Mouse (Mus musculus) gastrocnemius, postnatal 4 days (tissue): ENCODE measurements around the gene B3gat3. TPM values are rescaled to one million over a fixed set of nuclear protein-coding genes. Genes with fewer than 3 reads are reported as not detected.

Experiments
- DNase-seq, 2 experiments: peaks; one replicate each; pipeline ENCODE4 v3.0.0; 2021 to 2022; ENCODE audit warnings: low spot score in 2 of 2, mixed read lengths in 2 of 2
- total RNA-seq, 2 experiments: library from RNA; stranded (reverse); gene quantifications; 2 replicates each; pipeline ENCODE4 v1.2.3; 2021

B3gat3 gene
- total RNA-seq, 2 experiments from 2014 or later, result 29.6 to 31.6 TPM

DNA sequence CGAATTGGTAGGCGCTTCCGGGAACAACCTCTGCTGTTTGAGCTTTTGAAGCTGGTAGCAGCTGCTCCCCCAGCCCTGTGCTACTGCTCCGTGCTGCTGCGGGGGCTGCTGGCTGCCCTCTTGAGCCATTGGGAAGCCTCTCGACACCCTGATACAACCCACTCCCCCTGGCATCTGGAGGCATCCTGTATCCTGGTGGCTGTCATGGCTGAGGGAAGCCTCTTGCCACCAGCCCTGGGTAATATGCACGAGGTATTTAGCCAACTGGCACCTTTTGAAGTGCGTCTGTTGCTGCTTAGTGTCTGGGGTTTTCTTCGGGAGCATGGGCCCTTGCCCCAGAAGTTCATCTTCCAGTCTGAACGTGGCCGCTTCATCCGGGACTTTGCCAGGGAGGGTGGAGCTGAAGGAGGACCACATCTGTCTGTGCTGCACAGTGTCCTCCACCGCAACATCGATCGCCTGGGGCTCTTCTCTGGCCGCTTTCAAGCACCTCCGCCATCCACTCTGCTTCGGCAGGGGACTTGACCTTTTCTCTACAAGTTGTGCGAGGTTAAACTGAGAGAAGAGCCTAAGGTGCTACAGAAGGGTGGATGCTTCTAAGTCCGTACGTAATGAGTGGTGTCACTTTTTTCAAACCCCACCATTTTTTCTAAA lies 22.8 kb upstream of the B3gat3 start:
- peak in 1 of 2 experiments; percentile 68 for DNase-seq

- DNase-seq, result peak; percentile 88 to 95
These were observed 22.2 kb upstream of the B3gat3 start, which contains the start of gene Ganab for GRCm38 (mm10) chr19:8897865-8898495. Gene Ganab, plus strand, starts transcription at chr19:8898071.

DNA sequence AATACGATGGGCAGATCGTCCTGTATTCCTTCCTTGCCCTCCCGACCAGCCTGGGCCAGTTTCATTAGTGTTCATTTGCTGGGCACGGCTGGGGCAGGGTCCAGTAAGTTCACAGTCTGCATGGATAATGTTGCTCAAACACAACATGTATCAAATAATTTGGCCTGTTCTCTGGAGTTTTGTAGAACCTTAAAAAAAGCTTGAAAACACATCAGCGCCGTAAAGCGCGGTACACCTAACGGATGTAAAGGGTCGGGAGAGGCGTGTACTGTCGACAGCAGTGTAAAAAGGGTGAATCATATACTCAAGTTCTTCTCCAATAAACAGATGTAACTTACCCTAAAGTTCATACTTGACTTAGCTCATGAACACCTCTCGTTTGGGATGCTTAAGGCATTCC lies 21.6 kb upstream of the B3gat3 start:
- no peak for DNase-seq

DNA sequence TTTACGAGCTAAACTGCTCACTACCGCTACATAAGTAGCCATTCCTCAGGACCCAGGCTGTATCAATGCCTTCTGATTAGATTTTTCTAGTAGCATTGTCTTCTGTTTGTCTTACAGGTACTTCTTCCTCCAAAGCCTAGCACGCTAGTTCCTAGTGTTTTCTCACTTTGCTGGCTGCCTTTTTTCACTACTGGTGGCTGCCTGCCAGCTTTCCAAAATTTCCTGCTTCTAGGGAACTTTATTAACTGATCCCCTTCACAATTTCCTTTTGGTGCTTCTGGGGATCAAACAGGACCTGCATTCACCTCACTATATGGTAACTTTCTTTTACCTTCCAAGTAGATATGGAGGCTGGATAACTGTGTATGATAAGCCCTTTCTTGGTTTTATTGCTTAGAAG lies 21.1 kb upstream of the B3gat3 start:
- no peak for DNase-seq

DNA sequence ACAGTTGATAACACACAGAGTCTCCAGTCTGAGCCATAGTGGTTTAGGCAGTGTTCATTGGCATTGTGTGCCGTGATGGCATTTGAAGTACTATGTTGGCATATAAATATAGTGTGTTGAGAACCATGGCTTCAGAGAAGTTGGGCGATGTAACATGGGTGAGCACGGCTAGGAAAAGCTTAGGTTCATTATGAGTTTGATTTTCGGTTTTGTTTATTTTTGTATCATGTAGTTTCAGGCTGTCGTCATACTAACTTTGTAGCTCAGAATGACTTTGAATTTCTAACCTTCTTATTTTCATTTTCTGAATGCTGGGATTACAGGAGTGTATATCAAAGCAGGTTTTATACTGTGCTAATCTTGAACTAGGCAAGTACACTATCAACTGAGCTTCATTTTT lies 16.8 kb upstream of the B3gat3 start:
- no peak for DNase-seq

DNA sequence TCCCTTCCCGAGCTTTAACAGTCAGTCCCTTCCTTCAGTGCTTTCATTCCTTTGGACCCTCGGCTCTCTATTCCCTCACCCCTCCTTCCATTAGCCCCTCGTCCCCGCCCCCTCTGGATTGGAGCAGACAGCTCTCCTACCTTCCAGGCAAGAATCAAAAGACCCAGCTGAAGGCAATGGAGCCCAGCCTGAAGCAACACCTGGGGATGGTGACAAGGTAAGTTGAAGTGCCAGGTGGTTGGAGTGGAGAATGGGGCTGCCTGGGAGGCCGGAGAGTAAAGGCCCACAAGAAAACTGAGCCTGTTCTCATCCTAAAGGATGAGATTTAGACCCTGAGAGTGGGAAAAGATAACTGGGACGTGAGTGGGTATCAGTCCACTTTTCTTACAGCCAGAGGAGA lies 11.6 kb upstream of the B3gat3 start:
- DNase-seq, result no peak

- DNase-seq, result no peak
These were observed 8.4 kb upstream of the B3gat3 start for GRCm38 (mm10) chr19:8911810-8912209.

GRCm38 (mm10) chr19:8914212-8914611 lies 6.0 kb upstream of the B3gat3 start:
- no peak for DNase-seq

GRCm38 (mm10) chr19:8919000-8919399 lies 1.2 kb upstream of the B3gat3 start:
- no peak for DNase-seq

DNA sequence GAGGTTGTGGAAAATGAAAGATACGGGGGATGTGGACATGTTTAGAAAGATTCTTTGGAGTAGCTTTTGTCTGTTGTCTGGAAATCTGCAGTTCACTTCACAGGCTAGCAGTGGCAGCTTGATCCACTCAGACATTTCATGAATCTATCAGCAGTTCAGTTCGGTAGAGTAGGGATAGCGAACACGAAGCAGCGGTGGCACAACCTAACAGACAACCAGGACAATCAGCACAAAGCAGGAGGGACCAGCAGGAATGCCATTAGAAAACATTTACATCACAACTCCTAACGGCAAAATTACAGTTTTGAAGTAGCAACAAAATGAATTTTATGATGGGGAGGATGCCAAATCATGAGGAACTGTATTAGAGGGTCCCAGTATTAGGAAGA lies 496 bp upstream of the B3gat3 start:
- DNase-seq, result no peak

DNA sequence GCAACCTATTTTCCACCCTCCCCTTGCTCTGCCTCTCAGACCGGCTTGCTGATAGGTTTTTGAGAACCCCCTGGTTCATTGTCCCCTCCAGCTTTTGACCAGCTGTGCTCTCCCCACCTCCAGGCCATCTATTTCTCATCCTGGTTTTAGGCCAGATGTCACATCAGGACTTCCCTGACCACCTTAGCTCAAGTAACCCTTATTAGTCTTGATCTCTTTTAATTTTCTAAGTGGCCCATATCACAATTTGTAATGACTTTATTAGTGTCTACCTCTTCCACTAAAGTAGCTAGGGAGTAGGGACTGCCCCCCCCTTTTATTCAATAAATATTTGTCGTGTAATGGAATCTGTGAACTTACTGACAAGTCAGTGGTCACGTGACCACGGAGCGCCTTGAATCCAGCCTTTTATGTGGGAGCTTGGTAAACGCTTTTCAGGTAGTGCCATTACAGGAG lies 690 bp downstream of the B3gat3 start:
- no peak for DNase-seq

- DNase-seq, result no peak
These were observed 1.6 kb downstream of the B3gat3 start for GRCm38 (mm10) chr19:8921741-8922140.

- no peak for DNase-seq
These were observed 6.6 kb downstream of the B3gat3 start for GRCm38 (mm10) chr19:8926766-8927165.

DNA sequence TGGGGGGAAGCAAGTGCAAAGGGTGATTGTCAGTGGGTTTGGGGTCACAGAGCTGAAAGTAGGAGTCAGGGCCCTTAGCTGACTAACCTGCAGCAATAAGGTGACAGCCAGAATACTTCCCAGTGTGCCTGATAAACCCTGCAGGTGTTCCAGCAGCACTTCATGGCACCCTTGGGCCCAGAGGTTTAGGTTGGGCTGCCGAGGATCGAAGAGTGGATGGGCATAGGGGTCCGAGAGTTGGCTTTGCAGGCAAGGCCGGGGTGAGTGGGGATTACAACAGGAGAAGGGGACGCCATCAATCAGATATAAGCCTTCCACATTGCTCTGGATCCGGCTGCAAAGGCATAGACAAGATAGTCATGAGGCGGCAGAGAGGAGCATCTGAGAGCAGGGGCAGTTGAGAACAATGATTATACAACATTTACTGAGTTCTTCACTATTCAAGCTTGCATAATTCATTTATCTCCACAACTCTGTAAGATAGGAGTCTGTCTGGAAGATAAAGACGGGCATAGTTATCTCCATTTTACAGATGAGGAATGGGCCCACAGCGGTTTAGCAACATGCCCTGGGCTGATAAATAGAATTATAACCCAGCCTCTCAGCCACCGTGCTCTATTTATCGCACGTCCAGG lies 7.8 kb downstream of the B3gat3 start:
- DNase-seq, result no peak

- no peak for DNase-seq
These were observed 8.6 kb downstream of the B3gat3 start for GRCm38 (mm10) chr19:8928689-8929223.

DNA sequence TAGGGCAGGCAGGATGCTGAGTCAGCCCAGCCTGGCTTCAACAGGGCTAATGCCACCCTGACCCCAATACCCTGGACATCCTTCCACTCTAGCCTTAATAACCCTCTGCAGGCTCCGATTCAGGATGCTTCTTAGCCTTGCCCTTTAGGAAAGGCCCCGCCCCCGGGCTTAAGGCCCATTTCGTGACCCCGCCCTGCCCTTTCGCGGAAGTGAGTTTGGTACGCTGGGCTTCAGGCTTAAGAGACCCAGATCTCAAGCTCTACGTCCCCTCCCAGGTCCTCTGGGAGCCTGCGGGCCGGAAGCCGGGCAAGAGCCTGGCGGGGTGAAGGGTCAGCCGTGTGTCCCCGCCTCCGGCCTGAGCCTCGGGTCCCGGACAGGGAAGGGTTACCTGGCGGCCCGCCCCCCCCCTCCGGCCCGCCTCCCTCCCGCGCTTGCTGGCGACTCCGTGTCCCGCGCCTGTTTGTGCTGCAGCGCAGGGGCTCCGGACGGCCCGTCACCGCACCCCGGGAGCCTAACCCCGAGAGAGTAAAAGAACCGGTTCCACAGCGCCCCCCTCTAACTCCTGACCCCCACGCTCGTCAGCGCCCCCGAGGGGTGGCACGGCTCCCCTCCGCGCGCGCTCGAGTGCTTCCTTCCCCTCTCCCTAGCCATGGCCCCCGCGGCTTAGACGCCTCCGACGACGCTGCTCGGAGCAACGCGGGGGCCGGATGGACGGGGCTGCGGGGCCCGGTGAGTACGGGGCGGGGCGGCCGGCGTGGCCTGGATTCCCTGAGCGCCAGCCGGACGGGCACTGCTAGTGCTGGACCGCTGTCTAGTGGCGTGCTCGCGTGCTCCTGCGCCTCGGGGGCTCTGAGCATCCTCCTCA lies 9.3 kb downstream of the B3gat3 start, which contains the start of the genes Rom1 and Eml3:
TSS of gene Rom1 (minus strand) at position 133 of the 865 bp plus-strand sequence.
TSS of gene Eml3 (plus strand) at position 329 of the 865 bp plus-strand sequence.
- peak; percentile 80 to 90 for DNase-seq

GRCm38 (mm10) chr19:8930117-8930516 lies 9.9 kb downstream of the B3gat3 start:
- no peak for DNase-seq

DNA sequence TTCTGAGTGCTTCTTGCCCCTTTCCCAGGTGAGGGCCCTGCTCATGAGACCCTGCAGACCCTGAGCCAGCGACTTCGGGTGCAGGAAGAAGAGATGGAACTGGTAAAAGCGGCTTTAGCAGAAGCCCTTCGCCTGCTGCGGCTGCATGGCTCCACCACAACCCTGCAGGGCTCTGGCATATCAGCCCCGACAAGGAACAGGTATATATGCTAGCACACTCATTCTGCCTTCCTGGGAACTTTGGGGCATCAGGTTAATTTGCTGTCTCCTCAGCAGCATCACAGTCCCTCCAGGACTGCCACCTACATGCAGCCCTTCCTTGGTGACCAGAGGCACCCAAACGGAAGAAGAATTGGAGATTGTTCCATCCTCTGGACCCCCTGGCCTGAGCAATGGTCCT lies 10.6 kb downstream of the B3gat3 start:
- no peak for DNase-seq

GRCm38 (mm10) chr19:8936736-8937135 lies 16.6 kb downstream of the B3gat3 start:
- no peak for DNase-seq

GRCm38 (mm10) chr19:8940526-8941133 lies 20.5 kb downstream of the B3gat3 start:
- DNase-seq, result no peak

- DNase-seq, result no peak
These were observed 21.0 kb downstream of the B3gat3 start for GRCm38 (mm10) chr19:8941136-8941514.
